Mouse (Mus musculus): ENCODE data around the gene 4930544D05Rik.

GRCm38 (mm10) chr11:70626877-70627276 lies 11.2 kb downstream of the 4930544D05Rik start:
- TF ChIP-seq GATA1 (IDR thresholded peaks at IDR 0.05; ENCODE audit: low read length) = no peak
- no peak for TF ChIP-seq TAL1 (IDR thresholded peaks at IDR 0.05; ENCODE audit: low read length)
